Mouse (Mus musculus) MEL (cell line): ENCODE data around the gene Hmg20b.

Source experiments
- MEF2A ChIP-seq: IDR thresholded peaks from 2 replicates; pipeline ENCODE4 v1.6.1; 2014; ENCODE audit warnings: low read depth, mild to moderate bottlenecking, inconsistent platforms, low read length, improper control_type of control experiment; ENCODE audit not compliant: poor library complexity, insufficient replicate concordance, severe bottlenecking; ENCODE audit errors: extremely low read depth
- POLR2A ChIP-seq, 2 experiments: IDR thresholded peaks; 2 replicates each; pipeline ENCODE4 v1.6.1; 2011 to 2012; ENCODE audit warnings: low read length in 2 of 2, mild to moderate bottlenecking in 2 of 2, control low read depth in 1 of 2, improper control_type of control experiment in 1 of 2, low read depth in 1 of 2, moderate library complexity in 1 of 2; ENCODE audit not compliant: control insufficient read depth in 1 of 2, insufficient read depth in 1 of 2, poor library complexity in 1 of 2
- ZMIZ1 ChIP-seq: IDR thresholded peaks from 2 replicates; pipeline ENCODE4 v1.6.1; 2012; ENCODE audit warnings: low read depth, mild to moderate bottlenecking, inconsistent platforms, low read length, improper control_type of control experiment, moderate library complexity

- TF ChIP-seq ZMIZ1 = no peak
- TF ChIP-seq POLR2A (IDR thresholded peaks at IDR 0.05; ENCODE audit: control insufficient read depth in 1 of 2, insufficient read depth in 1 of 2, low read depth in 1 of 2, low read length in 2 of 2, poor library complexity in 1 of 2) = no peak
- no peak for TF ChIP-seq MEF2A
These were observed 8.6 kb upstream of the Hmg20b start for GRCm38 (mm10) chr10:81358841-81359240.
